Mouse (Mus musculus) brain, embryonic 14.5 days (tissue): Measurements from ENCODE around the gene Ddr2.

Experiments
- CTCF ChIP-seq: fragments of 200-500 bp; IDR thresholded peaks from 2 replicates; pipeline ENCODE4 v1.5.1; 2012; ENCODE audit warnings: inconsistent platforms, mild to moderate bottlenecking, moderate library complexity, borderline replicate concordance; ENCODE audit not compliant: insufficient read depth, insufficient read length; ENCODE audit errors: extremely low read depth
- POLR2A ChIP-seq: fragments of 200-500 bp; IDR thresholded peaks from 2 replicates; pipeline ENCODE4 v1.6.1; 2012; ENCODE audit warnings: mild to moderate bottlenecking, inconsistent platforms, borderline replicate concordance; ENCODE audit not compliant: poor library complexity, insufficient read depth, insufficient read length, severe bottlenecking; ENCODE audit errors: extremely low read depth

- TF ChIP-seq CTCF (no peak), POLR2A (no peak)
Measured at GRCm38 (mm10) chr1:170039402-170039801, 71.2 kb downstream of the Ddr2 start.
